14 mouse cellular contexts compared by ENCODE assay signal in genomic region chr19:10847311-10848087, GRCm38 (mm10). TPM values are rescaled to one million over a fixed set of nuclear protein-coding genes. Genes with fewer than 3 reads are reported as not detected.
DNase-seq lines count a peak whose midpoint lies in the region; ATAC-seq lines count a peak whose summit lies in the region.
"Had no signal": no experiment of that assay in that cellular context is flagged by ENCODE, and none has a peak within 500 bp of the region (broad histone marks: within the 10 kb centered on the region; RNA-seq: fewer than 3 reads in every experiment).

No protein-coding gene starts in this region.

- 0 out of 2 replicates have a peak, but pooled peaks cover 4% of the 10 kb centered on the region for H3K4me1 ChIP-seq in kidney, embryonic 14.5 days (ENCODE audit: control insufficient read depth, insufficient read depth, low read length)
- H3K4me1 ChIP-seq: embryonic facial prominence, embryonic 15.5 days had no signal

- DNase-seq in cerebellum, postnatal 10 days, result peak; percentile 70 to 76
- no peak for DNase-seq in cerebellum, adult 9-11 months
- peak; percentile 27 for DNase-seq in kidney, adult 11 months
- peak; percentile 57 for DNase-seq in testis, postnatal 10 days (ENCODE audit: low spot score)
- no peak for DNase-seq in testis, postnatal 14 days (ENCODE audit: low spot score)
- DNase-seq in retina, postnatal 1 day, result peak; percentile 75
- DNase-seq in layer of hippocampus, adult 9-10 months (ENCODE audit: low spot score), result no peak
- DNase-seq: cerebellum, adult 9-10 months; thymus, adult 2 months had no signal

- H3K27me3 ChIP-seq in kidney, embryonic 14.5 days (ENCODE audit: control insufficient read depth, insufficient read depth, low read length), result 0 out of 2 replicates have a peak, but pooled peaks cover 5% of the 10 kb centered on the region
- H3K27me3 ChIP-seq: embryonic facial prominence, embryonic 15.5 days; heart, embryonic 15.5 days had no signal

- WGBS in kidney, embryonic 14.5 days, result 50% methylated on average over 3 of the region's 3 CpGs

- H3K36me3 ChIP-seq in kidney, embryonic 14.5 days (ENCODE audit: control insufficient read depth, insufficient read depth, low read length), result no peaks in the 10 kb centered on the region
- H3K36me3 ChIP-seq: embryonic facial prominence, embryonic 15.5 days; G1E; heart, embryonic 15.5 days had no signal

- ATAC-seq in kidney, embryonic 14.5 days (ENCODE audit: low FRiP score, low TSS enrichment), result no peak

- no peak overlapping the region for H3K27ac ChIP-seq in kidney, embryonic 14.5 days (ENCODE audit: low read depth, low read length)
- H3K27ac ChIP-seq: embryonic facial prominence, embryonic 15.5 days; heart, embryonic 15.5 days; liver, embryonic 14.5 days had no signal

- no peak overlapping the region for H3K4me3 ChIP-seq in kidney, embryonic 14.5 days (ENCODE audit: low read length)
- H3K4me3 ChIP-seq: embryonic facial prominence, embryonic 15.5 days; heart, embryonic 15.5 days had no signal

- H3K9me3 ChIP-seq in kidney, embryonic 14.5 days (ENCODE audit: control insufficient read depth, low read length), result no peaks in the 10 kb centered on the region
- H3K9me3 ChIP-seq: embryonic facial prominence, embryonic 15.5 days; G1E; heart, embryonic 15.5 days had no signal

- no peak overlapping the region for H3K4me2 ChIP-seq in kidney, embryonic 14.5 days (replicated peaks; ENCODE audit: low read depth, low read length)
- H3K4me2 ChIP-seq: embryonic facial prominence, embryonic 15.5 days; heart, embryonic 15.5 days had no signal

- H3K9ac ChIP-seq in kidney, embryonic 14.5 days (ENCODE audit: low read depth, low read length), result no peak overlapping the region
- H3K9ac ChIP-seq: embryonic facial prominence, embryonic 15.5 days; heart, embryonic 15.5 days; liver, embryonic 14.5 days had no signal

RNA-seq across cellular contexts. Expression of gene Slc15a3, which starts 8.0 kb away (rescaled TPM):
- polyA plus RNA-seq in kidney, embryonic 14.5 days (2014; fragmentation: Nextera tagmentation; extraction: Ambion mirVana), result 0.44 and 0.69 TPM in 2 replicates

RNA-seq across cellular contexts. Expression of gene Cd6, which starts 17.6 kb away (rescaled TPM):
- 0.09 TPM in 1 of 2 replicates, not detected in the other for polyA plus RNA-seq in kidney, embryonic 14.5 days (2014; fragmentation: Nextera tagmentation; extraction: Ambion mirVana)
- polyA plus RNA-seq: embryonic facial prominence, embryonic 15.5 days; G1E; heart, embryonic 15.5 days; liver, embryonic 14.5 days had no signal

RNA-seq across cellular contexts. Expression of gene Tmem132a, which starts 22.2 kb away (rescaled TPM):
- polyA plus RNA-seq in kidney, embryonic 14.5 days (2014; fragmentation: Nextera tagmentation; extraction: Ambion mirVana), result 65.2 and 71.5 TPM in 2 replicates

RNA-seq across cellular contexts. Expression of gene Tmem109, which starts 34.3 kb away (rescaled TPM):
- 87.6 and 90.9 TPM in 2 replicates for polyA plus RNA-seq in kidney, embryonic 14.5 days (2014; fragmentation: Nextera tagmentation; extraction: Ambion mirVana)

RNA-seq across cellular contexts. Expression of gene Prpf19, which starts 47.5 kb away (rescaled TPM):
- polyA plus RNA-seq in kidney, embryonic 14.5 days (2014; fragmentation: Nextera tagmentation; extraction: Ambion mirVana), result 61.0 and 75.7 TPM in 2 replicates

Comparison
In these comparisons a context has a peak if more than half of its experiments do, and no peak if none do; other contexts are left out.
1. DNase-seq: peak in cerebellum, postnatal 10 days (2 of 2), kidney, adult 11 months (single experiment), testis, postnatal 10 days (single experiment) and retina, postnatal 1 day (single experiment); none in cerebellum, adult 9-11 months (single experiment), testis, postnatal 14 days (single experiment) and layer of hippocampus, adult 9-10 months (single experiment).